ENCODE assay signal across 1 mouse cellular context in the genomic region with DNA sequence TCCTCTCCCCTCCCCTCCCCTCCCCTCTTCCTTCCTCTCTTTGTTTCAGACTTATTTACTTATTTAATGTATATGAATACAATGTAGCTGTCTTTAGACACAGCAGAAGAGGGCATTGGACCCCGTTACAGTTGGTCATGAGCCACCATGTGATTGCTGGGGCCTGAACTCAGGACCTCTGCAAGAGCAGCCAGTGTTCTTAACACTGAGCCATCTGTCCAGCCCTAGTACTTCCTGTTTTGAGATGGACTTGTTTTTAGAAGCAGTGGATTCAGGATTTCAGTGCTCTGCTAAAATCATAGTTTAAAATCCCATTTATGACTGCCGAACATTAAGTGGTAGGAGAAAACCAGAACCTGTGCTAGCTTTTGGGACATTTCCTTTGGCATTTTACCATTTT.
TF ChIP-seq lines count a peak whose summit lies in the region.

No protein-coding gene starts in this region.

TF ChIP-seq in MEL, 35 proteins besides CTCF, POLR2A, EP300 and RAD21 (continued from another document):
- TF ChIP-seq USF1 (IDR thresholded peaks at IDR 0.05; ENCODE audit: low read depth, low read length) (no peak), ELF1 (IDR thresholded peaks at IDR 0.05; ENCODE audit: low read depth, low read length) (no peak), POLR2AphosphoS5 (IDR thresholded peaks at IDR 0.05; ENCODE audit: borderline replicate concordance, low read depth, low read length) (no peak), ZNF384 (IDR thresholded peaks at IDR 0.05; ENCODE audit: low read depth, low read length) (no peak), ETS1 (IDR thresholded peaks at IDR 0.05; ENCODE audit: low read depth, low read length) (no peak), MEF2A (IDR thresholded peaks at IDR 0.05; ENCODE audit: extremely low read depth, insufficient replicate concordance, low read depth, low read length, poor library complexity, severe bottlenecking) (no peak), UBTF (IDR thresholded peaks at IDR 0.05; ENCODE audit: borderline replicate concordance, insufficient read depth, low read depth, low read length) (no peak), TBP (IDR thresholded peaks at IDR 0.05; ENCODE audit: low read depth, low read length) (no peak), ZKSCAN1 (IDR thresholded peaks at IDR 0.05; ENCODE audit: low read depth, low read length) (no peak), MAZ (IDR thresholded peaks at IDR 0.05; ENCODE audit: low read depth, low read length) (no peak), CHD2 (IDR thresholded peaks at IDR 0.05; ENCODE audit: low read length) (no peak)
